Mouse (Mus musculus) ES-Bruce4 (cell line): Measurements from ENCODE around the gene Adam10. TPM values are rescaled to one million over a fixed set of nuclear protein-coding genes. Genes with fewer than 3 reads are reported as not detected.

Source experiments
- H3K27ac ChIP-seq: 2 replicates; pipeline ENCODE4 v1.5.1; 2012; ENCODE audit warnings: low read length, inconsistent platforms; ENCODE audit not compliant: insufficient read depth
- H3K27me3 ChIP-seq: 2 replicates; pipeline ENCODE4 v1.6.1; 2012; ENCODE audit warnings: mild to moderate bottlenecking, low read length, inconsistent platforms; ENCODE audit not compliant: control insufficient read depth, poor library complexity, insufficient read depth, severe bottlenecking
- H3K36me3 ChIP-seq: 2 replicates; pipeline ENCODE4 v1.6.1; 2012; ENCODE audit warnings: inconsistent platforms, mild to moderate bottlenecking, low read length, moderate library complexity; ENCODE audit not compliant: control insufficient read depth, poor library complexity, insufficient read depth, severe bottlenecking
- H3K4me1 ChIP-seq: one replicate; pipeline ENCODE4 v1.8.1; 2011; ENCODE audit warnings: low read length; ENCODE audit not compliant: control insufficient read depth, insufficient read depth
- H3K4me3 ChIP-seq: 2 replicates; pipeline ENCODE4 v1.5.1; 2011; ENCODE audit warnings: low read depth, mild to moderate bottlenecking, low read length
- H3K9ac ChIP-seq: 2 replicates; pipeline ENCODE4 v1.6.1; 2012; ENCODE audit warnings: low read depth, mild to moderate bottlenecking, inconsistent platforms; ENCODE audit not compliant: poor library complexity, severe bottlenecking
- H3K9me3 ChIP-seq: replicated peaks from 2 replicates; pipeline ENCODE4 v1.6.1; 2012; ENCODE audit warnings: mild to moderate bottlenecking, low read length, inconsistent platforms; ENCODE audit not compliant: control insufficient read depth, poor library complexity, insufficient read depth, severe bottlenecking
- CTCF ChIP-seq: IDR thresholded peaks from one replicate; pipeline ENCODE4 v1.8.1; 2011; ENCODE audit warnings: low read depth, low read length
- EP300 ChIP-seq: IDR thresholded peaks from 2 replicates; pipeline ENCODE4 v1.6.1; 2011; ENCODE audit warnings: low read depth, low read length; ENCODE audit not compliant: insufficient read depth
- POLR2A ChIP-seq: IDR thresholded peaks from one replicate; pipeline ENCODE4 v1.8.1; 2011; ENCODE audit warnings: low read length; ENCODE audit not compliant: insufficient read depth
- polyA plus RNA-seq: library from polyadenylated mRNA; stranded (reverse); fragments of >200 nt; gene quantifications from 2 replicates; pipeline ENCODE4 v1.2.4, GENCODE M21; 2011; ENCODE audit warnings: low read depth; ENCODE audit not compliant: missing spikeins, insufficient read depth, insufficient read length

Adam10 gene
- polyA plus RNA-seq, 1 experiment: 34.8 TPM

GRCm38 (mm10) chr9:70669197-70669596 is 9.6 kb upstream of the Adam10 start:
- Histone ChIP-seq H3K4me3 (no peak overlapping the region), H3K9ac (no peak overlapping the region), H3K9me3 (no peaks in the 10 kb centered on the region), H3K36me3 (no peaks in the 10 kb centered on the region), H3K27me3 (no peaks in the 10 kb centered on the region), H3K4me1 (no peaks in the 10 kb centered on the region), H3K27ac (no peak overlapping the region)
- TF ChIP-seq CTCF: no peak
- no peak for TF ChIP-seq POLR2A

GRCm38 (mm10) chr9:70670381-70670780 is 8.4 kb upstream of the Adam10 start:
- TF ChIP-seq POLR2A (no peak), CTCF (no peak), EP300 (no peak)
- no peaks in the 10 kb centered on the region for H3K27me3 ChIP-seq
- H3K4me3 ChIP-seq: no peak overlapping the region
- H3K36me3 ChIP-seq: no peaks in the 10 kb centered on the region
- H3K27ac ChIP-seq: no peak overlapping the region
- H3K4me1 ChIP-seq: no peaks in the 10 kb centered on the region
- H3K9ac ChIP-seq: no peak overlapping the region
- no peaks in the 10 kb centered on the region for H3K9me3 ChIP-seq

- Histone ChIP-seq H3K4me1 (no peaks in the 10 kb centered on the region), H3K4me3 (no peak overlapping the region), H3K9ac (no peak overlapping the region), H3K27me3 (no peaks in the 10 kb centered on the region), H3K9me3 (no peaks in the 10 kb centered on the region), H3K36me3 (no peaks in the 10 kb centered on the region), H3K27ac (no peak overlapping the region)
- TF ChIP-seq POLR2A (no peak), EP300 (no peak), CTCF (no peak)
These were observed 7.5 kb upstream of the Adam10 start for GRCm38 (mm10) chr9:70671278-70671677.

GRCm38 (mm10) chr9:70671772-70672579 is 6.8 kb upstream of the Adam10 start:
- Histone ChIP-seq H3K27me3 (no peaks in the 10 kb centered on the region), H3K36me3 (no peaks in the 10 kb centered on the region), H3K27ac (no peak overlapping the region), H3K4me3 (no peak overlapping the region), H3K9me3 (no peaks in the 10 kb centered on the region), H3K9ac (no peak overlapping the region), H3K4me1 (no peaks in the 10 kb centered on the region)
- TF ChIP-seq CTCF (peak; percentile 17), EP300 (no peak)

GRCm38 (mm10) chr9:70673656-70674055 is 5.1 kb upstream of the Adam10 start:
- no peak for TF ChIP-seq CTCF
- TF ChIP-seq EP300: no peak
- no peak for TF ChIP-seq POLR2A
- no peak overlapping the region for H3K27ac ChIP-seq

GRCm38 (mm10) chr9:70675117-70675516 is 3.7 kb upstream of the Adam10 start:
- no peaks in the 10 kb centered on the region for H3K36me3 ChIP-seq
- no peak overlapping the region for H3K9ac ChIP-seq
- TF ChIP-seq POLR2A (no peak), EP300 (no peak), CTCF (no peak)
- H3K4me3 ChIP-seq: no peak overlapping the region
- 0 out of 2 replicates have a peak, but pooled peaks cover 1% of the 10 kb centered on the region for H3K27me3 ChIP-seq
- no peaks in the 10 kb centered on the region for H3K4me1 ChIP-seq
- no peaks in the 10 kb centered on the region for H3K9me3 ChIP-seq
- no peak overlapping the region for H3K27ac ChIP-seq

More at GRCm38 (mm10) chr9:70673656-70674055, 5.1 kb upstream of the Adam10 start:
- Histone ChIP-seq H3K4me1 (no peaks in the 10 kb centered on the region), H3K27me3 (no peaks in the 10 kb centered on the region), H3K9me3 (no peaks in the 10 kb centered on the region), H3K36me3 (no peaks in the 10 kb centered on the region), H3K9ac (no peak overlapping the region), H3K4me3 (no peak overlapping the region)
